Mouse (Mus musculus) stomach, postnatal 0 days (tissue): ENCODE measurements at regions not wholly inside any gene's neighbourhood (a gene's known extent, or its start where the extent isn't known, plus 50 kb on each side); places are given as distances from the start of the nearest gene placed in this dataset.

ENCODE experiments used
- CTCF ChIP-seq: IDR thresholded peaks from 2 replicates; pipeline ENCODE4 v1.5.1; 2016; ENCODE audit warnings: antibody characterized with exemption, low read depth, mild to moderate bottlenecking, moderate library complexity
- EP300 ChIP-seq: optimal IDR thresholded peaks from 2 replicates; pipeline ENCODE3; 2016; ENCODE audit warnings: antibody characterized with exemption

DNA sequence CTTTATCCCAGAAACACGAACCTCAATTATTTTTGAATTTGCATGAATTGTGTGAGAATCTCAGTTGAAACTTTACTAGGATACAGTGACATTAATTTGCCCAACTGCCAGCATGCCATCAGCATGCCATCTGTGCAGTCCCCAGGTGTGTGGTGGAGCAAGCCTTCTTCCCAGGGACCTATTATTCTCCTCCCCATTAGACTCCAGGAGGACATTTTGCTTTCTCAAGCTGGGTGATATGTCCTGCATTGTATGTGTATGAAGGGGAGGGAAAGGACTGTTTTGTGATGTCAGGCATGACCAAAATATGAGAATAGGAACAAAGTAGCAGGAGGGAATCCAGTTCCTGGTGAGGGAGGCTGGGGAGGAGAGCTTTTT is 98.9 kb downstream of the Sqor start:
- no peak for TF ChIP-seq EP300
- TF ChIP-seq CTCF: no peak
